Mouse (Mus musculus) forebrain, embryonic 15.5 days (tissue): ENCODE measurements at regions not wholly inside any gene's neighbourhood (a gene's known extent, or its start where the extent isn't known, plus 50 kb on each side); places are given as distances from the start of the nearest gene placed in this dataset.

Experiments
- ATAC-seq: fragments of 200-750 bp; cut with Nextera tagmentation; replicated peaks from 2 replicates; pipeline ENCODE4 v1.8.0; 2017; ENCODE audit warnings: mild to moderate bottlenecking, moderate TSS enrichment, moderate library complexity
- H3K27ac ChIP-seq: fragments of 300-500 bp; sonication (generic); replicated peaks from 2 replicates; pipeline ENCODE4 v1.5.1; 2015; ENCODE audit warnings: mild to moderate bottlenecking, inconsistent platforms
- H3K27me3 ChIP-seq: fragments of 300-500 bp; sonication (generic); 2 replicates; pipeline ENCODE4 v1.6.1; 2015; ENCODE audit warnings: inconsistent platforms
- H3K36me3 ChIP-seq: fragments of 300-500 bp; sonication (generic); 2 replicates; pipeline ENCODE4 v1.6.1; 2015; ENCODE audit warnings: mild to moderate bottlenecking, inconsistent platforms
- H3K4me1 ChIP-seq: fragments of 300-500 bp; sonication (generic); 2 replicates; pipeline ENCODE4 v1.6.1; 2015; ENCODE audit warnings: inconsistent platforms
- H3K4me2 ChIP-seq: fragments of 300-500 bp; sonication (generic); replicated peaks from 2 replicates; pipeline ENCODE4 v1.6.1; 2015; ENCODE audit warnings: mild to moderate bottlenecking, inconsistent platforms
- H3K4me3 ChIP-seq: fragments of 300-500 bp; sonication (generic); 2 replicates; pipeline ENCODE4 v1.5.1; 2015; ENCODE audit warnings: mild to moderate bottlenecking, inconsistent platforms
- H3K9ac ChIP-seq: fragments of 300-500 bp; sonication (generic); replicated peaks from 2 replicates; pipeline ENCODE4 v1.6.1; 2015; ENCODE audit warnings: mild to moderate bottlenecking, inconsistent platforms
- H3K9me3 ChIP-seq: fragments of 300-500 bp; sonication (generic); 2 replicates; pipeline ENCODE4 v1.6.1; 2016; ENCODE audit warnings: inconsistent platforms
- WGBS: fragments of 180-500 bp; shearing (Covaris S2); methylation state at CpG from one replicate; pipeline ENCODE4 v1.1.7; 2015; ENCODE audit warnings: mixed read lengths; 5-methylcytosine and 5-hydroxymethylcytosine counted together

GRCm38 (mm10) chr4:73111311-73111710 lies 258.9 kb upstream of the Aldoart1 start:
- WGBS, result 61% methylated on average over 2 of the region's 2 CpGs
- H3K27ac ChIP-seq, result no peak overlapping the region
- no peak overlapping the region for H3K4me2 ChIP-seq
- H3K27me3 ChIP-seq, result no peaks in the 10 kb centered on the region
- H3K4me3 ChIP-seq, result no peak overlapping the region
- no peaks in the 10 kb centered on the region for H3K9me3 ChIP-seq
- no peaks in the 10 kb centered on the region for H3K36me3 ChIP-seq
- no peak overlapping the region for H3K9ac ChIP-seq
- 0 out of 2 replicates have a peak, but pooled peaks have one; percentile 55 for ATAC-seq
- H3K4me1 ChIP-seq, result no peaks in the 10 kb centered on the region
